Mouse (Mus musculus) monocyte, adult 59 days (primary cell): ENCODE results near the gene Tescl. TPM values are rescaled to one million over a fixed set of nuclear protein-coding genes. Genes with fewer than 3 reads are reported as not detected.

Experiments
- total RNA-seq, 2 experiments: library from RNA; stranded (reverse); gene quantifications; one replicate each; pipeline ENCODE4 v1.2.4; 2023

Tescl gene
- total RNA-seq, result not detected

GRCm38 (mm10) chr7:24333304-24333986 is at the start of gene Tescl:
TSS of gene Tescl (minus strand) at chr7:24333936.

GRCm38 (mm10) chr7:24369731-24370541 is 36.2 kb upstream of the Tescl start, which contains the start of gene Kcnn4:
TSS of gene Kcnn4 (plus strand) at chr7:24370263.

GRCm38 (mm10) chr7:24348896-24349295 is 15.2 kb upstream of the Tescl start, which contains the start of gene Lypd5:
TSS of gene Lypd5 (plus strand) at chr7:24349196.

GRCm38 (mm10) chr7:24316567-24317092 is 17.1 kb downstream of the Tescl start, which contains the start of gene Zfp94:
TSS of gene Zfp94 (minus strand) at chr7:24316666.

GRCm38 (mm10) chr7:24300771-24301282 is 32.9 kb downstream of the Tescl start, which contains the start of gene Zfp61:
TSS of gene Zfp61 (minus strand) at chr7:24301232.

Other genes with a start within 250 kb of the Tescl start
- gene Zfp112, start 221.6 kb downstream of the Tescl start, total RNA-seq, result 1 to 10 TPM; 1.9 to 2.2 TPM
- 1 to 10 TPM; 4.7 to 5.1 TPM for gene Zfp235, start 199.8 kb downstream of the Tescl start, total RNA-seq
- gene Zfp114, start 158.9 kb downstream of the Tescl start, total RNA-seq, result not detected
- 1 to 10 TPM; 3.3 to 4.2 TPM for gene Zfp111, start 122.5 kb downstream of the Tescl start, total RNA-seq
- 1 to 10 TPM; 2.3 to 2.6 TPM for gene Zfp109, start 96.4 kb downstream of the Tescl start, total RNA-seq
- under 1 TPM; 0.46 to 0.50 TPM for gene Zfp108, start 79.1 kb downstream of the Tescl start, total RNA-seq
- under 1 TPM; 0.13 to 0.91 TPM for gene Zfp93, start 63.5 kb downstream of the Tescl start, total RNA-seq
- 1 to 10 TPM; 5.7 to 8.2 TPM for gene Zfp61, start 32.7 kb downstream of the Tescl start, total RNA-seq
- gene Zfp94, start 17.3 kb downstream of the Tescl start, total RNA-seq, result 1 to 10 TPM; 1.8 to 2.2 TPM
- gene Lypd5, start 15.3 kb upstream of the Tescl start, total RNA-seq, result not detected
- 10 to 100 TPM; 12.7 to 20.6 TPM for gene Kcnn4, start 36.3 kb upstream of the Tescl start, total RNA-seq
- gene Smg9, start 65.7 kb upstream of the Tescl start, total RNA-seq, result 10 to 100 TPM; 55.8 to 62.5 TPM
- gene Irgc1, start 118.4 kb upstream of the Tescl start, total RNA-seq, result 1 to 10 TPM; 3.3 to 8.2 TPM
- 100 to 1,000 TPM; 744 to 846 TPM for gene Plaur, start 128.5 kb upstream of the Tescl start, total RNA-seq
- gene Cadm4, start 148.1 kb upstream of the Tescl start, total RNA-seq, result not detected
- gene Zfp428, start 173.1 kb upstream of the Tescl start, total RNA-seq, result under 1 TPM; 0.55 to 0.61 TPM
- gene AC161166.1, start 178.5 kb upstream of the Tescl start, total RNA-seq, result not detected
- gene Irgq, start 196.8 kb upstream of the Tescl start, total RNA-seq, result 1 to 10 TPM; 6.0 to 6.3 TPM
- gene Pinlyp, start 212.2 kb upstream of the Tescl start, total RNA-seq, result not detected
- gene Xrcc1, start 212.4 kb upstream of the Tescl start, total RNA-seq, result 10 to 100 TPM; 35.1 to 39.1 TPM